Mouse (Mus musculus) heart, postnatal 36 days (tissue): ENCODE measurements around the gene Ccdc162. TPM values are rescaled to one million over a fixed set of nuclear protein-coding genes. Genes with fewer than 3 reads are reported as not detected.

Source experiments
- DNase-seq, 2 experiments: peaks; one replicate each; pipeline ENCODE4 v3.0.0; 2021 to 2022
- intact Hi-C: fragments of 180-260 bp; cut with DNase I; formaldehyde crosslinking; loops from one replicate; pipeline ENCODE4 v1.15.1; 2025
- microRNA-seq, 2 experiments: library from miRNA; unstranded; fragments of <30 nt; microRNA quantifications; one replicate each; pipeline ENCODE4 v1.2.0; 2021; ENCODE audit warnings: borderline number of aligned reads in 2 of 2
- total RNA-seq, 2 experiments: library from RNA; stranded (reverse); gene quantifications; 2 replicates each; pipeline ENCODE4 v1.2.3; 2021

Gene Ccdc162
- total RNA-seq, 2 experiments from 2014 or later = 0.36 to 0.38 TPM

DNA sequence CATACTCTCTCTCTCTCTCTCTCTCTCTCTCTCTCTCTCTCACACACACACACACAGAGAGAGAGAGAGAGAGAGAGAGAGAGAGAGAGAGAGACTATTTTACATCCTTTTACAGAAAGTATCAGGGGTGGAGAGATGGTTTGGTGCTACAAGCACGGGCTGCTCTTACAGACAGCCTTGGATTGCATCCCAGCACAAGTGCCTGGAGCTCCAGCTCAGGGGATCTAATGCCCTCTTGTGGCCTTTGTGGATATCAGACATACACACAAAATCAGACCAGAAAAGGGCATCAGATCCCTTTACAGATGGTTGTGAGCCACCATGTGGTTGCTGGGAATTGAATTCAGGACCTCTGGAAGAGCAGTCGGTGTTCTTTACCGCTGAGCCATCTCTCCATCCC, 211.0 kb downstream of the Ccdc162 start:
- peak; percentile 61 to 63 for DNase-seq

DNA sequence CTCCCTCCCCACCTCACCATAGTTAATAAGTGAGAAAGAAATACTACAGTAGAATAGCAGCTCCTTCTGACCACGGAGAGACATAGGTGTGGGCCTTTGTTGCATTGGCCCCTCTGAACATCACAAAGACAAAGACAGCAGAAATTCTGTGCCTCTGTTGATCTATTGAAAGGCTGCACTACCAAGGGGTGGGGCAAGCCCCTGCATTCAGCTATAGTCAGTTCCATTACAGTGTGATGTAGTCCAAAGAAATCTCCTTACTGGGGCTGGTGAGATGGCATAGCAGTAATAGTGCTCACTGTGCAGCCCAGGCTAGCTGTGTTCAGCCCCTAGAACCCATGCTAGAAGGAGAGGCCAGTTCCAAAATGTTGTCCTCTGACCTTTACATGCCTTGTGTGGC, 211.4 kb downstream of the Ccdc162 start:
- intact Hi-C loops = loop anchor here (2.0 to 10.0 kb wide), 3 partner anchors 70 to 500 kb away; partner anchors contain the start of genes Ak9 and Fig4
- DNase-seq = no peak

More for the DNA sequence above, 211.0 kb downstream of the Ccdc162 start:
- intact Hi-C loops = loop anchor here (2.0 to 10.0 kb wide), 2 partner anchors 71 to 501 kb away; no protein-coding TSS in a partner anchor

DNA sequence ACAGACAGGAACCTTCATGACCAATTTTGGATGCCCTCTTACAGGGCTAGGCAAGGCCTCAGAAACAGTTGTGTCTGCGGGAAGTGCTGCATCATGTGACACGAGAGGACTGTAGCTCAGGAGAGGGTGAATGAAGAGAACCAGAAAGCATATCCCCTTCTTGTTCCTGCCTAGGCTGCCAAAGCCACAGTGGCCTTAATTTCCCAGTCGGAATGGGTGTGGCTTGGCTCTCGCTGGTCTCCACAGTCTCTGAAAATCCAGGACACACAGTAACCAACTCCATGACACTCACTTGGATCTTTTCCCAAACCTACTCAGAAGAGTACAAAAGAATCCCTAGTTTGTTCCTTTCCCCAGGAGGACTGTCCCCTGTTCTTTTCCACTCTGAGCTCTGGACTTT, 215.5 kb downstream of the Ccdc162 start:
- peak; percentile 60 to 61 for DNase-seq

DNA sequence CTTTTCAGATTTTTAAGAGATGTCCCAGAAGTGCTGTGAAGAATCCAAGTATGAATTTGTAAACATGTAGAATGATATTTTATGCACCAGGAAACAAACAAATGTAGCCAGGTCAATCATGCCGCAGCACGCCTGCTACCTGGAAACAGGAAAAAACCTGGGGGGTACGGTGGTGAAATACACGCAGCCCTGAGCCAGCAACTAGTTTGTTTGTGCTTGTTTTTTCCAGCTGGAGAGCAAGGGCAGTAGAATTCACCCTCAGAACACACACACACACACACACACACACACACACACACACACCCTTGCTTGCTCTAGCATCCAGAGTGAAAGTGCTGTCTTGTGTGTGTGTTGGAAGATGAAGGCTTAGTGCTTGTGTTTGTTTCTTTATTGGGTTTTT, 225.3 kb downstream of the Ccdc162 start:
- intact Hi-C loops = no loop called here
- no peak for DNase-seq

More for the DNA sequence above, 215.5 kb downstream of the Ccdc162 start:
- intact Hi-C loops = loop anchor here (5.0 to 10.0 kb wide), 2 partner anchors 66 to 199 kb away; partner anchors contain the start of genes Ak9 and Fig4

DNA sequence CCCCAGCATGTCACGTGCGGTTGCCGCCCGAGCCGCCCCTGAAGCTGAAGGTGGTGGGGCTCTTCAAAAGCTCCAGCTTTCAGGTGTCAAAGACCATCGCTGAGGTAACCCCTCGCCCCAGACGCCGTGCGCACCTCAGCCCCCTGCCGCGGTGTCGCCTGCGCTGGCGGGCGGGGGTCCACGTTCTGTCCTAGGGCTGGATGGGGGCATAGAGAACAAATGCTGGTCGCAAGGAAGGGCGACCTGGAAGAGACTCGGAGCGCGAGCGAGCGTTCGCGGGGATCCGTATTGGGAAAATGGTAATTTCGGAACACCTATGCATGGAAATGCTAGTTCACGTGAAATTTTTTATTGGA, 225.9 kb downstream of the Ccdc162 start:
- DNase-seq = no peak
- intact Hi-C loops = no loop called here

DNA sequence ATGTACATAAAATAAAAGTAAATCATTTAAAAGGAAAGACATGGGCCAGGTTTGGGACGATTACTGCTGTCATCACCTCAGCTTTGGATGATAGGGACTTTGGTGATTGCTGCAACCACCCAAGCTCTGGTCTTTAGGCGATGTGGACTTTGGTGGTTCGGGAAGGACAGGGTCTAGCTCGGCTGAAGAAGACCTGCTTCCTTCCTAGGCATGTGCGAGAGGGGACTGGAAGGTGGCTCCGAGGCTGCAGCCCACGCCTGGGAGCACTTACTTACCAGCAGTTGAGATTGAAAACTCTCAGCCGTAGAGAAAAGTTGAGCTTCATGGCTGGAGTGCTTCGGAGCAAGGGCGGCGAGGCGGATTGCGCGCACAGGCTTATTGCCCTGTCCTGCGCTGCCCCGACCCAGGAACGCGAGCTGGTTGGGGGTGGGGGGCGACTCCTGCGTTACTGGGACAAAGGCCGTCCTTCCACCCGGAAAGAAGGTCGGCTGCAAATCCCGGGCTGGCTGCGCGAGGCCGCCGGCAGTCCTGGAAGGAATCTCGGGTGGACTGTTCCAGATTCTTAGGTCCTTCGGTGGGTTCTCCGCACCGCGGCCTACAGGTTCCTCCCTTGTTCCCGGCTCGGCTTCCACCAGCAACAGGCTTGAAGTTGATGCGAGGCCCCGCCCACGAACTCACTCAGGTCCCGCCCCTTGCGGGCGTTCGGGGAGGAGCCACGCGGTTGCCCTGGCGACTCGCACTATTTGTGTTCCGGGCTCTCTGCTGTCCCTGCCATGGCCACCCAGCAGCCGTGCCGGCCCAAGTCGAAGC, 226.5 kb downstream of the Ccdc162 start, which contains the start of the genes Smpd2 and Ppil6:
Gene Smpd2, minus strand, starts transcription at position 662 of the 810 bp plus-strand sequence.
Gene Ppil6, plus strand, starts transcription at position 732 of the 810 bp plus-strand sequence.
- peak; percentile 97 for DNase-seq
- intact Hi-C loops = loop anchor here (1.0 kb wide), 1 partner anchor 14 kb away; the partner anchor contains the start of gene Mical1

DNA sequence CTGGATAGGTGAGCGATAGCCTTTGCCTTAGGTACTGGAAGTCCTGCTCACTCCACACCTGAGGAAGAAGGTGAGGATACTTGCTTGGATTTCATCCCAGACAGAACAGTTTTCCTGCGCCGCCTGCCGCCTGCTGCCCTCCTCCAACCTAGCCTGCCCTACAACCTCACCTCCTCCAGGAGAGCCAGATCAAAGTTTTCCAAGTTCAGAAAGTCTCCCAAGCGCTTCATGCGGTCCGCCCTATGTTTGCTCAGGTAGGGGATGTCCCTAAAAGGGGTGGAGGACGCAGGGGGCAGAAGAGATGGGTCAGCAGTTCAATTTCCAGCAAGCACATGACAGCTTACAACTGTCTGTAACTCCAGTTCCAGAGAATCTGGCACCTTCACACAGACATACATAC, 227.1 kb downstream of the Ccdc162 start:
- DNase-seq = peak in 1 of 2 experiments; percentile 36
- intact Hi-C loops = loop anchor here (1.0 kb wide), 1 partner anchor 13 kb away; the partner anchor contains the start of gene Mical1

DNA sequence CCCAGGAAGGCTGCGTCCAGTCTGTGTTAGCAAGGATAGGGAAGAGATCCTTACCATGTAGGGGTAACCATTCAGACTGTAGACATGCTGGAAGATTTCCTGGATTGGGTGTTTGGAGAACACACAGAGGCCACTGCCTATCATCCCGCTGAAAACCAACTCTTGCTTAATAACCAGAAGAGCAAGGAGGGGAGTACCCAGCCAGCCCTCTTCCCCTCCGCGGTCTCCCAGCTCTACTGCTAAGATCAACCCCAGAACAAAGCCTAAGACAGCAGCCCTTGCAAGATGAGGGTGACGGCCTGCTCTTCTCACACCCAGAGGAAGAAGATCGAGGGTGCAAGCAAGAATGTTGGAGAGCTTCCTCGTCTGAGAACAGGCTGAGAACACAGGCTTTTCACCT, 227.6 kb downstream of the Ccdc162 start:
- intact Hi-C loops = loop anchor here (1.0 kb wide), 1 partner anchor 13 kb away; the partner anchor contains the start of gene Mical1
- no peak for DNase-seq

Small RNA genes lying within 50 kb of the gene (microRNA-seq; reads per million reads assigned to microRNA genes)
- gene Mir3473b = 0 reads per million in 2 experiments

Other genes with a start within 250 kb of the Ccdc162 start
- 10 to 100 TPM; 14.5 to 15.8 TPM for gene Mical1, start 240.3 kb downstream of the Ccdc162 start, total RNA-seq
- gene Smpd2, start 226.3 kb downstream of the Ccdc162 start, total RNA-seq = 10 to 100 TPM; 42.8 to 45.3 TPM
- gene Ppil6, start 226.2 kb downstream of the Ccdc162 start, total RNA-seq = 1 to 10 TPM; 1.2 to 1.8 TPM
- 100 to 1,000 TPM; 144 to 145 TPM for gene Cd164, start 197.2 kb downstream of the Ccdc162 start, total RNA-seq
- gene Cep57l1, start 93.2 kb upstream of the Ccdc162 start, total RNA-seq = 1 to 10 TPM; 2.9 to 3.7 TPM
- gene Sesn1, start 93.3 kb upstream of the Ccdc162 start, total RNA-seq = 100 to 1,000 TPM; 118 to 224 TPM